Mouse (Mus musculus) myocyte (in vitro differentiated cells): ENCODE measurements around the gene Klf8.

Experiments used
- E2F4 ChIP-seq: IDR thresholded peaks from one replicate; pipeline ENCODE4 v1.6.1; 2011; ENCODE audit warnings: mild to moderate bottlenecking, control low read depth, moderate library complexity; ENCODE audit not compliant: insufficient read depth
- MAX ChIP-seq: IDR thresholded peaks from one replicate; pipeline ENCODE4 v1.6.1; 2011; ENCODE audit warnings: low read depth, mild to moderate bottlenecking, control low read depth
- MYOD1 ChIP-seq, 3 experiments: IDR thresholded peaks; one replicate each; pipeline ENCODE4 v1.6.1; 2011; ENCODE audit warnings: control low read depth in 2 of 3, low read depth in 2 of 3, mild to moderate bottlenecking in 2 of 3, moderate library complexity in 1 of 3; ENCODE audit not compliant: insufficient read length in 2 of 3, control insufficient read depth in 1 of 3
- POLR2A ChIP-seq: IDR thresholded peaks from one replicate; pipeline ENCODE4 v1.6.1; 2011; ENCODE audit warnings: low read depth, mild to moderate bottlenecking, control low read depth, moderate library complexity; ENCODE audit not compliant: insufficient read length
- POLR2AphosphoS2 ChIP-seq: IDR thresholded peaks from one replicate; pipeline ENCODE4 v1.6.1; 2011; ENCODE audit warnings: low read depth, control low read depth; ENCODE audit not compliant: insufficient read length
- TCF12 ChIP-seq: IDR thresholded peaks from one replicate; pipeline ENCODE4 v1.6.1; 2011; ENCODE audit warnings: mild to moderate bottlenecking, control low read depth; ENCODE audit not compliant: poor library complexity, insufficient read depth, severe bottlenecking
- USF1 ChIP-seq: IDR thresholded peaks from one replicate; pipeline ENCODE4 v1.6.1; 2011; ENCODE audit warnings: low read depth, mild to moderate bottlenecking, control low read depth, moderate library complexity

GRCm38 (mm10) chrX:153255504-153255903 is 18.2 kb downstream of the Klf8 start:
- TF ChIP-seq POLR2A: no peak
- no peak for TF ChIP-seq MAX
- TF ChIP-seq MYOD1 (IDR thresholded peaks at IDR 0.05; ENCODE audit: control insufficient read depth in 1 of 3, insufficient read length in 2 of 3, low read depth in 2 of 3): no peak
- TF ChIP-seq TCF12: no peak
- TF ChIP-seq POLR2AphosphoS2: no peak
- TF ChIP-seq E2F4: no peak
- TF ChIP-seq USF1: no peak
